Mouse (Mus musculus) myocyte (in vitro differentiated cells): Measurements from ENCODE around the gene Myo1f.

Experiments used
- CEBPB ChIP-seq: IDR thresholded peaks from 2 replicates; pipeline ENCODE4 v1.6.1; 2011; ENCODE audit warnings: mild to moderate bottlenecking, moderate library complexity; ENCODE audit not compliant: poor library complexity, insufficient read depth, severe bottlenecking
- E2F4 ChIP-seq: IDR thresholded peaks from one replicate; pipeline ENCODE4 v1.6.1; 2011; ENCODE audit warnings: mild to moderate bottlenecking, control low read depth, moderate library complexity; ENCODE audit not compliant: insufficient read depth
- MAX ChIP-seq: IDR thresholded peaks from one replicate; pipeline ENCODE4 v1.6.1; 2011; ENCODE audit warnings: low read depth, mild to moderate bottlenecking, control low read depth
- MYOD1 ChIP-seq, 3 experiments: IDR thresholded peaks; one replicate each; pipeline ENCODE4 v1.6.1; 2011; ENCODE audit warnings: control low read depth in 2 of 3, low read depth in 2 of 3, mild to moderate bottlenecking in 2 of 3, moderate library complexity in 1 of 3; ENCODE audit not compliant: insufficient read length in 2 of 3, control insufficient read depth in 1 of 3
- MYOG ChIP-seq, 3 experiments: IDR thresholded peaks; one replicate each; pipeline ENCODE4 v1.6.1; 2011; ENCODE audit warnings: control low read depth in 2 of 3, low read depth in 2 of 3, mild to moderate bottlenecking in 2 of 3; ENCODE audit not compliant: insufficient read length in 2 of 3, control insufficient read depth in 1 of 3, insufficient read depth in 1 of 3
- POLR2A ChIP-seq: IDR thresholded peaks from one replicate; pipeline ENCODE4 v1.6.1; 2011; ENCODE audit warnings: low read depth, mild to moderate bottlenecking, control low read depth, moderate library complexity; ENCODE audit not compliant: insufficient read length
- POLR2AphosphoS2 ChIP-seq: IDR thresholded peaks from one replicate; pipeline ENCODE4 v1.6.1; 2011; ENCODE audit warnings: low read depth, control low read depth; ENCODE audit not compliant: insufficient read length
- REST ChIP-seq: IDR thresholded peaks from one replicate; pipeline ENCODE4 v1.6.1; 2011; ENCODE audit warnings: mild to moderate bottlenecking, control low read depth, moderate library complexity; ENCODE audit not compliant: insufficient read depth, insufficient read length
- TCF12 ChIP-seq: IDR thresholded peaks from one replicate; pipeline ENCODE4 v1.6.1; 2011; ENCODE audit warnings: mild to moderate bottlenecking, control low read depth; ENCODE audit not compliant: poor library complexity, insufficient read depth, severe bottlenecking
- TCF3 ChIP-seq: IDR thresholded peaks from one replicate; pipeline ENCODE4 v1.6.1; 2011; ENCODE audit warnings: low read depth, control low read depth; ENCODE audit not compliant: insufficient read length
- USF1 ChIP-seq: IDR thresholded peaks from one replicate; pipeline ENCODE4 v1.6.1; 2011; ENCODE audit warnings: low read depth, mild to moderate bottlenecking, control low read depth, moderate library complexity

- no peak for TF ChIP-seq POLR2A
- TF ChIP-seq MAX, result no peak
- TF ChIP-seq CEBPB, result no peak
- TF ChIP-seq USF1, result no peak
- TF ChIP-seq MYOG (IDR thresholded peaks at IDR 0.05; ENCODE audit: control insufficient read depth in 1 of 3, insufficient read depth in 1 of 3, insufficient read length in 2 of 3, low read depth in 2 of 3), result no peak
- no peak for TF ChIP-seq E2F4
- TF ChIP-seq TCF12, result no peak
- no peak for TF ChIP-seq MYOD1 (IDR thresholded peaks at IDR 0.05; ENCODE audit: control insufficient read depth in 1 of 3, insufficient read length in 2 of 3, low read depth in 2 of 3)
- TF ChIP-seq TCF3, result no peak
- no peak for TF ChIP-seq POLR2AphosphoS2
- no peak for TF ChIP-seq REST
Measured at GRCm38 (mm10) chr17:33523431-33523917, 32.0 kb upstream of the Myo1f start.
